Mouse (Mus musculus): ENCODE measurements around the gene Itga2.

DNA sequence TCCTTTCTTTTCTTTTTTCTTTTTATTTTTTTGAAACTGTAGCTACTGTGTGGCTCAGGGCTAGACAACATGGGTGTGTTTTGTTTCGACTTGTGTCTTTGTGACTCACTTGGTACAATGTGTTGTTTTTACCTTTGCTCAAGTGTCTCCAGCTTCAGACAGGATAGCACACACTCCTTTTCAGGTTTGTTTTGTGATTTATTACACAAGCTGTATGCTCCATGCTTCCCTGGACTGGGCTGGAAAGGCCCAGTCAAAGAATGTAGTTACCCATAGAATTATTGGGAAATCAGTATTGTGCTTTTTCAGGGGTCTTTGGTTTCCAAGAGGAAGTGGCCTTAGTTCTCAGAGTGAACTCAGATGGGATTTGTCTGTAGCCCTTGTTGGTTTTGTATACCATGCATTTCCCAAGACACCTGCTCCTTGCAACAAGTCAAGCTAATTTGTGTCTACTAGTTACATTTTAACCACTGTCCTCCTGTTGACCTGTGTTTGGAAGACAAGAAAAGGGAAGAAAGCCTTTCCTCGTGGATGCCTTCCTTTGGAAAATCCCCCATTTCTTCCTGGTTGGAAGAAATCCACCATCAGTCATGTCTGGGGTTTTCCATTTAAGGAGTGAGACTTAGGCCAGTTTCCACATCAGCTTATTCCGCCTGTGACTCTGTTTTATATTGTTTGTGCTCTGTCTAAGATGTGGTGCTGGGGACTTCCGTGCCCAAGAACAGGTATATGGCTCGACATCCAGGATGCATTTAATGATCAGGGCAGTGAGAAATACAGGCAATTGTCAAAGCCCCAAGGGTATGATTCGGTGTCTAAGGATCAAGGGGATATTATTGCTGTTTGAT, 79.4 kb downstream of the Itga2 start:
- no peak for TF ChIP-seq CTCF (IDR thresholded peaks at IDR 0.05; ENCODE audit: control insufficient read depth, insufficient read depth, low read length)
- TF ChIP-seq POLR2A (IDR thresholded peaks at IDR 0.05; ENCODE audit: borderline replicate concordance, control insufficient read depth, low read depth, low read length) = no peak

All from bone marrow, adult 2 months (tissue).